Mouse (Mus musculus): Measurements from ENCODE around the gene Trio. TPM values are rescaled to one million over a fixed set of nuclear protein-coding genes. Genes with fewer than 3 reads are reported as not detected.
A peak's percentile ranks its signal among the peaks of the same experiment; 100 is the strongest.

Trio gene
- polyA plus RNA-seq (2015; fragmentation: Nextera tagmentation; extraction: Ambion mirVana): 61.6 and 64.8 TPM in 2 replicates

GRCm38 (mm10) chr15:28025447-28026166 lies at the start of gene Trio:
Gene Trio, minus strand, starts transcription at chr15:28025848.
- H3K9ac ChIP-seq: peak within 1 kb of the TSS; percentile 96

DNA sequence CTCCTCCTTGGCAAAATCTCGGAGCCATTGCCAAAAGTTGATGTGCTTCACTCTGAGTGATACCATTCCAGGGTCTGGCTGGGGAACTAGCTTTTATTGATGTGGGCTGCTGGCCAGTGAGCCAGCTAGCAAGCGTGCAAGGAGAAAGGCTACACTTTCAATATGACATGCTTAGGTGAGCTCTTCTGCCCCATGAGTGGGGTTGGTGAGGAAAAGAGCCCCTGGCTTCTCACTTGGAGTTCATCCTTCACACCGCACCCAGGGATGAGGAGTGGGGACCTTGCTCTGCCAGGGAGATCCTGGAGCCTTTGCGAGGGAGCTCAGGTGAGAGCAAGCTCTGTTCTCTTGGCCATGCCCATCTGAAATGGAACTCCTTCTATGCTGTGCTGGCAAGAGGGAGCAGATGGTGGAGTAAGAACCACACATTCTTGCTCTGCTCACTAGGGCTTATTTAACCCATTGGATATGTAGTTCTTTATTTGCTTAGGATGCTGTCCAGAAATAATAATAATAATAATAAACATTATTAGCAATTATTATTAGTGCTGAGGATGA lies 48.8 kb upstream of the Trio start:
- H3K9ac ChIP-seq: no peak overlapping the region
- H3K9me3 ChIP-seq: no peaks in the 10 kb centered on the region
- 68% methylated on average over 4 of the region's 4 CpGs for WGBS
- H3K27me3 ChIP-seq: no peaks in the 10 kb centered on the region
- no peaks in the 10 kb centered on the region for H3K36me3 ChIP-seq
- H3K4me2 ChIP-seq (replicated peaks): no peak overlapping the region
- H3K4me3 ChIP-seq: no peak overlapping the region
- no peak overlapping the region for H3K27ac ChIP-seq
- 0 out of 2 replicates have a peak, but pooled peaks cover 3% of the 10 kb centered on the region for H3K4me1 ChIP-seq
- no peak for ATAC-seq (ENCODE audit: low FRiP score, low read depth)

More at GRCm38 (mm10) chr15:28025447-28026166, at the start of gene Trio:
- WGBS: under 1% methylated on average over 78 of the region's 94 CpGs
- Histone ChIP-seq H3K4me1 (peaks cover 38% of the 10 kb centered on the region), H3K27me3 (0 out of 2 replicates have a peak, but pooled peaks cover 2% of the 10 kb centered on the region), H3K4me3 (peak within 1 kb of the TSS; percentile 80), H3K27ac (peak within 1 kb of the TSS; percentile 98), H3K9me3 (no peaks in the 10 kb centered on the region), H3K36me3 (no peaks in the 10 kb centered on the region), H3K4me2 (replicated peaks) (peak within 1 kb of the TSS; percentile 96)
- ATAC-seq (ENCODE audit: low FRiP score, low read depth): peak; percentile 95

DNA sequence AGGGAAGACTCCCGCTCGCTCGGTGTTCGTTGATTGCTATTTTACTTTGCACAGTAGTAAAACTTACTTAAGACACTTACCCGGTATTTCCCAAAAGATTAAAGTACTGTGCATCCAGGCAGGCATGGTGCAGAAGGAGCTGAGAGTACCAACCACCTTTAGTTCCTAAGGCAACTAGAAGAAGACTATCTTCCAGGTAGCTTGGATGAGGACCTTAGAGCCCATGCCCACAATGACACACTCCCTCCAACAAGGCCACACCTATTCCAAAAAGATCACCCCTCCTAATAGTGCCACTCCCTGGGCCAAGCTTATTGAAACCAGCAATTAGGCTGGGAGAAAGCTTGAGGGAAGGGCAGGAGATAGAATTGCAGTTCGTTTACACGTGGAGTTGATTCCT lies 46.0 kb upstream of the Trio start:
- H3K9ac ChIP-seq: no peak overlapping the region
- H3K4me3 ChIP-seq: no peak overlapping the region
- H3K4me2 ChIP-seq (replicated peaks): no peak overlapping the region
- no peaks in the 10 kb centered on the region for H3K36me3 ChIP-seq
- 0 out of 2 replicates have a peak, but pooled peaks cover 3% of the 10 kb centered on the region for H3K4me1 ChIP-seq
- H3K27me3 ChIP-seq: no peaks in the 10 kb centered on the region
- no peak for ATAC-seq (ENCODE audit: low FRiP score, low read depth)
- H3K9me3 ChIP-seq: no peaks in the 10 kb centered on the region
- WGBS: 42% methylated on average over 7 of the region's 7 CpGs
- H3K27ac ChIP-seq: no peak overlapping the region

DNA sequence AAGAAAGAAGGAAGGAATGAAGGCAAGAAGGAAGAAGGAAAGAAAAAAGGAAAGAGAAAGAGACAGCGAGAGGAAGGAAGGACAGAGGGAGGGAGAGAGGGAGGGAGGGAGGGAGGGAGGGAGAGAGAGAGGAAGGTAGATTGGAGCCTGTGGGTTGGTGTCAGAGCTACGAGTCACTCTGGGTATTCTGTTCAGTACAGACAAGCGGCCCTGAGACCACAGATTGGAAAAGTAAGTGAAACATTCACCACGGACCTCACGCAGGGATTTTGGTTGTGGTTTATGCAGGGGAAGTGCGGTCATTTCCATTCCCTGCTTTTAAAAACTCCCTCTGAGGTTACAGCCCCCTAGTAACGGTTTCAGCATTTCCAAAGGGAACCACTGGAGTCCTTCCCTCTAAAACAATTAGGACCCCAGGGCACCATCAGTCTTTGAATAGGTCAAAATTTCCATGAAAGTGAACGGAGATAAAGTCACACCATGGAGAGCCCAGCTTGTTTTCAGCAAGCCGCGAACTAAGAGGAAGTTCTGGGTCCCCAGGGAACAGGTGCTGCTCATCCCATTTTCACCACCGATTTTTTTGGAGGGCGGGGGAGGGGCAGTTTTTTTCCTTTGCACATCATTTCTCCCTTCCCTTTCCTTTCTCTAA lies 45.2 kb upstream of the Trio start:
- Histone ChIP-seq H3K4me3 (no peak overlapping the region; the same call in 1 of the 2 replicates), H3K36me3 (no peaks in the 10 kb centered on the region), H3K4me2 (replicated peaks) (peak overlapping the region; percentile 27), H3K27ac (no peak overlapping the region), H3K9me3 (no peaks in the 10 kb centered on the region), H3K27me3 (no peaks in the 10 kb centered on the region), H3K9ac (no peak overlapping the region), H3K4me1 (0 out of 2 replicates have a peak, but pooled peaks cover 3% of the 10 kb centered on the region)
- no peak for ATAC-seq (ENCODE audit: low FRiP score, low read depth)
- 7% methylated on average over 12 of the region's 12 CpGs for WGBS

DNA sequence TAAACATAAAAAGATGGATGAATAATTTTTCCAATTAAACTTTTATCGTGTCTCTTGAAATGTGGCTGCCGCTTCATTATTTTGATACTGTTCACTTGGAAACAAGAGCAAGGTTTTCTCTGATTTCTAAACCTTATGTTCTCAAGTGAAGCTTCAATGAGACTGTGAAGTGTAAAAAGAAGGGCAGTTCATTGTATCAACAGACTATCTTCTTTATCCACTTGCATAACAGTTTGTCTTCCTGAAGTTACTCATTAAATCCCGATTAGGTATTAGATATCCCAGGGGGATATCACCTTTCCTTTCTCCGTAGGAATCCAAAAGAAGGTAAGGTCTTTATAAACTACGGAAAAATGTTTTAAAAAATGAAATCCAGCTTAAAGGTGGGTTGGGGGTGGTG lies 44.6 kb upstream of the Trio start:
- Histone ChIP-seq H3K4me3 (no peak overlapping the region), H3K4me1 (0 out of 2 replicates have a peak, but pooled peaks cover 3% of the 10 kb centered on the region), H3K27ac (no peak overlapping the region), H3K9ac (no peak overlapping the region), H3K9me3 (no peaks in the 10 kb centered on the region), H3K36me3 (no peaks in the 10 kb centered on the region), H3K27me3 (no peaks in the 10 kb centered on the region), H3K4me2 (replicated peaks) (no peak overlapping the region)
- WGBS: 59% methylated on average over 5 of the region's 5 CpGs
- no peak for ATAC-seq (ENCODE audit: low FRiP score, low read depth)

DNA sequence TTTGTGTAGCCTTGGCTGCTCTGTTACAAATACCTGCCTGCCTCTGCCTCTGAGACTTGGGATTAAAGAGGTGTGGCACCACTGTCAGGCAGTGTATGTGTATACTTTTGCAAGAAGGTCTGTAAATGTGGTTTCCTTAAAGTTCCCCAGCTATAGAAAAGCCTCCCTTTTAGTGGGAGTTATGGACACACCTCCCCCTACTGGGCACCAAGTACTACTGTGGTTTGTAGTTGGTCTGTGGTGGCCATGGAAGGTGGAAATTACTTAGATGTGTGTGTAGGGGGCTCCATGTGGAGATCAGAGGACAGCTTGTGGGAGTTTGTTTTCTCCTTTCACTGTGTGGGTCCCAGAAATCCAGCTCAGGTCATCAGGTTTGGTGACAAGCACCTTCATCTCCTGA lies 41.7 kb upstream of the Trio start:
- 0 out of 2 replicates have a peak, but pooled peaks have one; percentile 51 for ATAC-seq (ENCODE audit: low FRiP score, low read depth)
- Histone ChIP-seq H3K27ac (no peak overlapping the region), H3K4me3 (no peak overlapping the region), H3K4me2 (replicated peaks) (no peak overlapping the region), H3K4me1 (0 out of 2 replicates have a peak, but pooled peaks cover 3% of the 10 kb centered on the region), H3K27me3 (no peaks in the 10 kb centered on the region), H3K36me3 (no peaks in the 10 kb centered on the region), H3K9ac (no peak overlapping the region), H3K9me3 (no peaks in the 10 kb centered on the region)

- ATAC-seq (ENCODE audit: low FRiP score, low read depth): peak; percentile 51; the same call in 1 of the 2 replicates
- no peaks in the 10 kb centered on the region for H3K36me3 ChIP-seq
- H3K4me2 ChIP-seq (replicated peaks): no peak overlapping the region
- H3K9ac ChIP-seq: no peak overlapping the region
- H3K27me3 ChIP-seq: no peaks in the 10 kb centered on the region
- H3K4me3 ChIP-seq: no peak overlapping the region
- 0 out of 2 replicates have a peak, but pooled peaks cover 3% of the 10 kb centered on the region for H3K4me1 ChIP-seq
- 76% methylated on average over 2 of the region's 2 CpGs for WGBS
- no peaks in the 10 kb centered on the region for H3K9me3 ChIP-seq
- no peak overlapping the region for H3K27ac ChIP-seq
Observed at GRCm38 (mm10) chr15:28066468-28066867, 40.8 kb upstream of the Trio start.

DNA sequence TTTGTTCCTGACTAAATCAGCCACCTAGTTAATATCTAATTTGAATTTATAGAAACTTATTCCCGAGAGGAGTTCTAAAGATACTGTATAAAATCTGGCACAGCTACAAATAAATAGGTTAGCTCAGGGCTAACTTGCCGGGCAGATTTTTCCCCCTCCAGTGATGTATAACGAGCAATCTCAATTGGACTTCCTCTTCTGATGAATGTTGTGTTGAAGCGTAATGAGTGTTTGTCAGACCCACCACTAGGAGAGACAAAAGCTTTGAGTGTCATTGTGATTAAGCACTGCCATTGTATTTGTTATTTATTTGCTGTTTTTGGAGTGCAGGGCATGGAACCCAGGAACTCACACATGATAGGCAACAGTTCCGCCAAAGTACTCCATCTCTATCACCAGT lies 39.9 kb upstream of the Trio start:
- H3K9me3 ChIP-seq: no peaks in the 10 kb centered on the region
- H3K27me3 ChIP-seq: no peaks in the 10 kb centered on the region
- WGBS: 59% methylated on average over 5 of the region's 5 CpGs
- H3K9ac ChIP-seq: no peak overlapping the region
- no peak overlapping the region for H3K4me2 ChIP-seq (replicated peaks)
- ATAC-seq (ENCODE audit: low FRiP score, low read depth): no peak
- no peak overlapping the region for H3K4me3 ChIP-seq
- H3K27ac ChIP-seq: no peak overlapping the region
- H3K4me1 ChIP-seq: no peaks in the 10 kb centered on the region
- no peaks in the 10 kb centered on the region for H3K36me3 ChIP-seq

DNA sequence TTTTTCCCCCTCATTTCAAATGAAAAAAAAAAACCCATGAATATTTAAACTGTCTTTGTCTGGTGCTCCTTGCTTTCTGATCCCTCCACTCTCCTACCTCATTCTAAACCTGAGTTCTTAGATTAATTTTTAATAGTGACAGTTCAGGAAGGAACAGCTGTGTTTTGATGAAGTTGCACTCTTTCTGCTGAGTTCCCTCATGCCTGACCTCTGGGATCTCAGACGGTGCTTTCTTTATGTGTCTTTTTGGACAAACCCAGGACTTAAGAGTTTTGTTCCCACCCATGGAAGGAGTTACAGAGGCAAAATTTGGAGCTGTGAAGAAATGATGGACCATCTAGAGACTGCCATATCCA lies 39.1 kb upstream of the Trio start:
- no peak for ATAC-seq (ENCODE audit: low FRiP score, low read depth)
- H3K4me1 ChIP-seq: no peaks in the 10 kb centered on the region
- H3K9ac ChIP-seq: no peak overlapping the region
- no peaks in the 10 kb centered on the region for H3K9me3 ChIP-seq
- no peaks in the 10 kb centered on the region for H3K27me3 ChIP-seq
- no peak overlapping the region for H3K4me3 ChIP-seq
- H3K4me2 ChIP-seq (replicated peaks): no peak overlapping the region
- H3K36me3 ChIP-seq: no peaks in the 10 kb centered on the region
- 51% methylated on average over 1 of the region's 1 CpGs for WGBS
- no peak overlapping the region for H3K27ac ChIP-seq

GRCm38 (mm10) chr15:28064081-28064732 lies 38.6 kb upstream of the Trio start:
- WGBS: 71% methylated on average over 13 of the region's 13 CpGs

DNA sequence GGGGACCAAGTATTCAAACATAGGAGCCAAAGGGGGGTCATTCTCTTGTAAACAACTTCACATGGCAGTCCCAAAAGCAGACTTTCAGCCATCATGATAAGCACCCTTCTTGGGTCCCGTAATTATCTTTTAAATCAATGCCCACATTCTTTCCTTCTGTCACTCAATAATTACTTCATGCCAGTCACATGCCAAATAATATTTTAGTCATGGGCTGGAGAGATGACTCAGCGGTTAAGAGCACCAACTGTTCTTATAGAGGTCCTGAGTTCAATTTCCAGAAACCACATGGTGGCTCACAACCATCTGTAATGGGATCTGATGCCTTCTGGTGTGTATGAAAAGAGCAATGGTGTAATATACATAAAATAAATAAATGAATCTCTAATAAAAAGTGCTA lies 37.8 kb upstream of the Trio start:
- no peaks in the 10 kb centered on the region for H3K9me3 ChIP-seq
- WGBS: 97% methylated on average over 2 of the region's 2 CpGs
- H3K36me3 ChIP-seq: no peaks in the 10 kb centered on the region
- no peak overlapping the region for H3K4me2 ChIP-seq (replicated peaks)
- no peak overlapping the region for H3K9ac ChIP-seq
- H3K27ac ChIP-seq: no peak overlapping the region
- H3K4me3 ChIP-seq: no peak overlapping the region
- no peaks in the 10 kb centered on the region for H3K4me1 ChIP-seq
- H3K27me3 ChIP-seq: no peaks in the 10 kb centered on the region
- ATAC-seq (ENCODE audit: low FRiP score, low read depth): no peak

More at GRCm38 (mm10) chr15:28064081-28064732, 38.6 kb upstream of the Trio start:
- Histone ChIP-seq H3K27ac (no peak overlapping the region), H3K4me2 (replicated peaks) (no peak overlapping the region), H3K27me3 (no peaks in the 10 kb centered on the region), H3K9ac (no peak overlapping the region), H3K9me3 (no peaks in the 10 kb centered on the region), H3K4me1 (no peaks in the 10 kb centered on the region), H3K36me3 (no peaks in the 10 kb centered on the region), H3K4me3 (no peak overlapping the region)
- no peak for ATAC-seq (ENCODE audit: low FRiP score, low read depth)

GRCm38 (mm10) chr15:28062016-28062415 lies 36.4 kb upstream of the Trio start:
- Histone ChIP-seq H3K4me2 (replicated peaks) (no peak overlapping the region), H3K9me3 (no peaks in the 10 kb centered on the region), H3K27me3 (no peaks in the 10 kb centered on the region), H3K4me3 (no peak overlapping the region), H3K27ac (no peak overlapping the region), H3K4me1 (no peaks in the 10 kb centered on the region), H3K9ac (no peak overlapping the region), H3K36me3 (no peaks in the 10 kb centered on the region)
- WGBS: 97% methylated on average over 3 of the region's 3 CpGs
- no peak for ATAC-seq (ENCODE audit: low FRiP score, low read depth)
